Mouse (Mus musculus): ENCODE results near the gene Neurl1a. TPM values are rescaled to one million over a fixed set of nuclear protein-coding genes. Genes with fewer than 3 reads are reported as not detected.

Neurl1a gene
- polyA plus RNA-seq, 1 experiment from 2014 or later: 15.4 TPM

GRCm38 (mm10) chr19:47168793-47169412 lies 9.7 kb upstream of the Neurl1a start:
- Histone ChIP-seq H3K9ac (replicated peaks) (no peak overlapping the region), H3K9me3 (replicated peaks) (no peaks in the 10 kb centered on the region), H3K27me3 (replicated peaks) (no peaks in the 10 kb centered on the region), H3K36me3 (no peaks in the 10 kb centered on the region), H3K27ac (replicated peaks) (no peak overlapping the region), H3K4me1 (peaks cover 6% of the 10 kb centered on the region; the same call in 1 of the 2 replicates), H3K4me3 (replicated peaks) (no peak overlapping the region), H3K4me2 (peak overlapping the region; percentile 41)
- WGBS: 31% methylated on average over 11 of the region's 11 CpGs
- peak; percentile 55; the same call in 1 of the 2 replicates for ATAC-seq (ENCODE audit: low FRiP score)

GRCm38 (mm10) chr19:47174515-47174914 lies 4.1 kb upstream of the Neurl1a start:
- no peak overlapping the region for H3K27ac ChIP-seq (replicated peaks)
- no peak overlapping the region for H3K4me2 ChIP-seq
- 60% methylated on average over 3 of the region's 3 CpGs for WGBS
- peaks cover 10% of the 10 kb centered on the region for H3K4me1 ChIP-seq
- peaks cover 5% of the 10 kb centered on the region; the same call in 1 of the 2 replicates for H3K27me3 ChIP-seq (replicated peaks)
- no peak overlapping the region for H3K4me3 ChIP-seq (replicated peaks)
- H3K36me3 ChIP-seq: no peaks in the 10 kb centered on the region
- H3K9me3 ChIP-seq (replicated peaks): no peaks in the 10 kb centered on the region
- H3K9ac ChIP-seq (replicated peaks): no peak overlapping the region
- ATAC-seq (ENCODE audit: low FRiP score): no peak

- 69% methylated on average over 2 of the region's 2 CpGs for WGBS
- Histone ChIP-seq H3K4me1 (peaks cover 19% of the 10 kb centered on the region), H3K9me3 (replicated peaks) (no peaks in the 10 kb centered on the region), H3K36me3 (no peaks in the 10 kb centered on the region), H3K27me3 (replicated peaks) (peaks cover 7% of the 10 kb centered on the region; the same call in 1 of the 2 replicates), H3K27ac (replicated peaks) (no peak overlapping the region), H3K9ac (replicated peaks) (no peak overlapping the region), H3K4me2 (no peak overlapping the region), H3K4me3 (replicated peaks) (no peak overlapping the region)
- no peak for ATAC-seq (ENCODE audit: low FRiP score)
These were observed 3.1 kb upstream of the Neurl1a start for GRCm38 (mm10) chr19:47175472-47175871.

- Histone ChIP-seq H3K4me1 (peaks cover 24% of the 10 kb centered on the region), H3K27ac (replicated peaks) (no peak overlapping the region), H3K4me3 (replicated peaks) (no peak overlapping the region), H3K4me2 (no peak overlapping the region), H3K27me3 (replicated peaks) (peaks cover 13% of the 10 kb centered on the region; the same call in 1 of the 2 replicates), H3K9ac (replicated peaks) (no peak overlapping the region), H3K9me3 (replicated peaks) (no peaks in the 10 kb centered on the region), H3K36me3 (no peaks in the 10 kb centered on the region)
- WGBS: 47% methylated on average over 2 of the region's 2 CpGs
- no peak for ATAC-seq (ENCODE audit: low FRiP score)
These were observed 1.6 kb upstream of the Neurl1a start for GRCm38 (mm10) chr19:47176916-47177505.

- no peaks in the 10 kb centered on the region for H3K36me3 ChIP-seq
- 0 out of 2 replicates have a peak, but pooled peaks have one; percentile 45 for ATAC-seq (ENCODE audit: low FRiP score)
- peak overlapping the region; percentile 96 for H3K4me2 ChIP-seq
- H3K9ac ChIP-seq (replicated peaks): no peak overlapping the region
- no peaks in the 10 kb centered on the region for H3K9me3 ChIP-seq (replicated peaks)
- 20% methylated on average over 10 of the region's 10 CpGs for whole genome bisulfite sequencing
- H3K27me3 ChIP-seq (replicated peaks): peaks cover 13% of the 10 kb centered on the region; the same call in 1 of the 2 replicates
- peak overlapping the region; percentile 80 for H3K4me3 ChIP-seq (replicated peaks)
- H3K4me1 ChIP-seq: peaks cover 24% of the 10 kb centered on the region
- peak overlapping the region; percentile 84; the same call in 1 of the 2 replicates for H3K27ac ChIP-seq (replicated peaks)
These were observed 619 bp upstream of the Neurl1a start for GRCm38 (mm10) chr19:47178001-47178400.

- H3K4me3 ChIP-seq (replicated peaks): peak overlapping the region; percentile 80
- H3K27ac ChIP-seq (replicated peaks): peak overlapping the region; percentile 84
- peak; percentile 61 for ATAC-seq (ENCODE audit: low FRiP score)
- peak overlapping the region; percentile 79 for H3K9ac ChIP-seq (replicated peaks)
- H3K9me3 ChIP-seq (replicated peaks): no peaks in the 10 kb centered on the region
- under 1% methylated on average over 25 of the region's 42 CpGs for WGBS
- peak overlapping the region; percentile 96 for H3K4me2 ChIP-seq
- no peaks in the 10 kb centered on the region for H3K36me3 ChIP-seq
- H3K4me1 ChIP-seq: peaks cover 26% of the 10 kb centered on the region
- H3K27me3 ChIP-seq (replicated peaks): peaks cover 13% of the 10 kb centered on the region; the same call in 1 of the 2 replicates
These were observed 721 bp downstream of the Neurl1a start for GRCm38 (mm10) chr19:47179272-47179809.

- 12% methylated on average over 8 of the region's 8 CpGs for WGBS
- Histone ChIP-seq H3K4me3 (replicated peaks) (peak overlapping the region; percentile 80), H3K36me3 (no peaks in the 10 kb centered on the region), H3K4me2 (peak overlapping the region; percentile 96), H3K9me3 (replicated peaks) (no peaks in the 10 kb centered on the region), H3K9ac (replicated peaks) (peak overlapping the region; percentile 79), H3K4me1 (peaks cover 30% of the 10 kb centered on the region), H3K27me3 (replicated peaks) (peaks cover 13% of the 10 kb centered on the region; the same call in 1 of the 2 replicates), H3K27ac (replicated peaks) (no peak overlapping the region)
- no peak for ATAC-seq (ENCODE audit: low FRiP score)
These were observed 1.4 kb downstream of the Neurl1a start for GRCm38 (mm10) chr19:47180011-47180410.

GRCm38 (mm10) chr19:47184221-47184620 lies 5.6 kb downstream of the Neurl1a start:
- 73% methylated on average over 8 of the region's 8 CpGs for WGBS
- Histone ChIP-seq H3K4me2 (no peak overlapping the region), H3K27me3 (replicated peaks) (0 out of 2 replicates have a peak, but pooled peaks cover 8% of the 10 kb centered on the region)

GRCm38 (mm10) chr19:47184736-47185135 lies 6.1 kb downstream of the Neurl1a start:
- Histone ChIP-seq H3K9me3 (replicated peaks) (no peaks in the 10 kb centered on the region), H3K4me3 (replicated peaks) (no peak overlapping the region), H3K27ac (replicated peaks) (no peak overlapping the region), H3K9ac (replicated peaks) (no peak overlapping the region), H3K4me1 (peaks cover 25% of the 10 kb centered on the region), H3K27me3 (replicated peaks) (0 out of 2 replicates have a peak, but pooled peaks cover 8% of the 10 kb centered on the region), H3K4me2 (no peak overlapping the region), H3K36me3 (no peaks in the 10 kb centered on the region)
- no peak for ATAC-seq (ENCODE audit: low FRiP score)
- 42% methylated on average over 4 of the region's 4 CpGs for WGBS

More at GRCm38 (mm10) chr19:47184221-47184620, 5.6 kb downstream of the Neurl1a start:
- Histone ChIP-seq H3K9ac (replicated peaks) (no peak overlapping the region), H3K36me3 (no peaks in the 10 kb centered on the region), H3K9me3 (replicated peaks) (no peaks in the 10 kb centered on the region), H3K27ac (replicated peaks) (no peak overlapping the region), H3K4me1 (peaks cover 30% of the 10 kb centered on the region), H3K4me3 (replicated peaks) (no peak overlapping the region)
- ATAC-seq (ENCODE audit: low FRiP score): no peak

GRCm38 (mm10) chr19:47186514-47187275 lies 8.1 kb downstream of the Neurl1a start:
- H3K27me3 ChIP-seq (replicated peaks): no peaks in the 10 kb centered on the region
- H3K4me3 ChIP-seq (replicated peaks): no peak overlapping the region
- H3K9me3 ChIP-seq (replicated peaks): no peaks in the 10 kb centered on the region
- WGBS: 34% methylated on average over 15 of the region's 15 CpGs
- no peak overlapping the region for H3K27ac ChIP-seq (replicated peaks)
- H3K4me2 ChIP-seq: no peak overlapping the region
- H3K9ac ChIP-seq (replicated peaks): no peak overlapping the region
- no peaks in the 10 kb centered on the region for H3K36me3 ChIP-seq
- H3K4me1 ChIP-seq: peaks cover 13% of the 10 kb centered on the region
- no peak for ATAC-seq (ENCODE audit: low FRiP score)

GRCm38 (mm10) chr19:47188515-47189128 lies 10.0 kb downstream of the Neurl1a start:
- Histone ChIP-seq H3K9me3 (replicated peaks) (no peaks in the 10 kb centered on the region), H3K27ac (replicated peaks) (peak overlapping the region; percentile 41; the same call in 1 of the 2 replicates), H3K4me1 (peaks cover 13% of the 10 kb centered on the region), H3K9ac (replicated peaks) (no peak overlapping the region), H3K4me3 (replicated peaks) (no peak overlapping the region), H3K36me3 (no peaks in the 10 kb centered on the region), H3K27me3 (replicated peaks) (no peaks in the 10 kb centered on the region), H3K4me2 (no peak overlapping the region)
- WGBS: 65% methylated on average over 11 of the region's 11 CpGs
- ATAC-seq (ENCODE audit: low FRiP score): peak; percentile 55; the same call in 1 of the 2 replicates

All from neural tube, embryonic 15.5 days (tissue).